Mouse (Mus musculus): ENCODE measurements at regions not wholly inside any gene's neighbourhood (a gene's known extent, or its start where the extent isn't known, plus 50 kb on each side); places are given as distances from the start of the nearest gene placed in this dataset.

GRCm38 (mm10) chr4:137194106-137194505 is 83.2 kb upstream of the Wnt4 start:
- WGBS: 87% methylated on average over 11 of the region's 11 CpGs

GRCm38 (mm10) chr4:137190625-137191024 is 86.7 kb upstream of the Wnt4 start:
- no peak overlapping the region for H3K27ac ChIP-seq (ENCODE audit: low read depth, low read length)
- no peak overlapping the region for H3K9ac ChIP-seq (ENCODE audit: low read depth, low read length)
- no peaks in the 10 kb centered on the region; the same call in 1 of the 2 replicates for H3K27me3 ChIP-seq (replicated peaks; ENCODE audit: control insufficient read depth, insufficient read depth, low read length)
- H3K4me2 ChIP-seq (ENCODE audit: low read length): no peak overlapping the region
- no peak for ATAC-seq
- WGBS: 58% methylated on average over 10 of the region's 10 CpGs
- no peaks in the 10 kb centered on the region for H3K4me1 ChIP-seq (ENCODE audit: control insufficient read depth, insufficient read depth, low read depth, low read length)
- no peaks in the 10 kb centered on the region for H3K36me3 ChIP-seq (ENCODE audit: control insufficient read depth, insufficient read depth, low read length)
- H3K4me3 ChIP-seq (ENCODE audit: low read length): no peak overlapping the region
- H3K9me3 ChIP-seq (ENCODE audit: control insufficient read depth, low read length): no peaks in the 10 kb centered on the region

More at GRCm38 (mm10) chr4:137194106-137194505, 83.2 kb upstream of the Wnt4 start:
- Histone ChIP-seq H3K27ac (ENCODE audit: low read depth, low read length) (no peak overlapping the region), H3K4me3 (ENCODE audit: low read length) (no peak overlapping the region), H3K27me3 (replicated peaks; ENCODE audit: control insufficient read depth, insufficient read depth, low read length) (no peaks in the 10 kb centered on the region), H3K9me3 (ENCODE audit: control insufficient read depth, low read length) (no peaks in the 10 kb centered on the region), H3K36me3 (ENCODE audit: control insufficient read depth, insufficient read depth, low read length) (no peaks in the 10 kb centered on the region), H3K9ac (ENCODE audit: low read depth, low read length) (no peak overlapping the region), H3K4me1 (ENCODE audit: control insufficient read depth, insufficient read depth, low read depth, low read length) (no peaks in the 10 kb centered on the region), H3K4me2 (ENCODE audit: low read length) (no peak overlapping the region)
- no peak for ATAC-seq

GRCm38 (mm10) chr4:137189801-137190200 is 87.5 kb upstream of the Wnt4 start:
- Histone ChIP-seq H3K9ac (ENCODE audit: low read depth, low read length) (no peak overlapping the region), H3K27me3 (replicated peaks; ENCODE audit: control insufficient read depth, insufficient read depth, low read length) (no peaks in the 10 kb centered on the region; the same call in 1 of the 2 replicates), H3K4me2 (ENCODE audit: low read length) (no peak overlapping the region), H3K4me3 (ENCODE audit: low read length) (no peak overlapping the region), H3K36me3 (ENCODE audit: control insufficient read depth, insufficient read depth, low read length) (no peaks in the 10 kb centered on the region), H3K27ac (ENCODE audit: low read depth, low read length) (no peak overlapping the region), H3K4me1 (ENCODE audit: control insufficient read depth, insufficient read depth, low read depth, low read length) (no peaks in the 10 kb centered on the region), H3K9me3 (ENCODE audit: control insufficient read depth, low read length) (no peaks in the 10 kb centered on the region)
- WGBS: 92% methylated on average over 4 of the region's 4 CpGs
- ATAC-seq: no peak

- H3K4me2 ChIP-seq (ENCODE audit: low read length): no peak overlapping the region
- H3K4me1 ChIP-seq (ENCODE audit: control insufficient read depth, insufficient read depth, low read depth, low read length): no peaks in the 10 kb centered on the region
- H3K27me3 ChIP-seq (replicated peaks; ENCODE audit: control insufficient read depth, insufficient read depth, low read length): no peaks in the 10 kb centered on the region; the same call in 1 of the 2 replicates
- H3K27ac ChIP-seq (ENCODE audit: low read depth, low read length): no peak overlapping the region
- 72% methylated on average over 6 of the region's 6 CpGs for WGBS
- no peaks in the 10 kb centered on the region for H3K36me3 ChIP-seq (ENCODE audit: control insufficient read depth, insufficient read depth, low read length)
- no peak overlapping the region for H3K4me3 ChIP-seq (ENCODE audit: low read length)
- H3K9me3 ChIP-seq (ENCODE audit: control insufficient read depth, low read length): no peaks in the 10 kb centered on the region
- no peak for ATAC-seq
- no peak overlapping the region for H3K9ac ChIP-seq (ENCODE audit: low read depth, low read length)
Measured at GRCm38 (mm10) chr4:137189058-137189457, 88.2 kb upstream of the Wnt4 start.

- ATAC-seq: no peak
- Histone ChIP-seq H3K4me2 (ENCODE audit: low read length) (no peak overlapping the region), H3K27ac (ENCODE audit: low read depth, low read length) (no peak overlapping the region), H3K4me1 (ENCODE audit: control insufficient read depth, insufficient read depth, low read depth, low read length) (no peaks in the 10 kb centered on the region), H3K27me3 (replicated peaks; ENCODE audit: control insufficient read depth, insufficient read depth, low read length) (no peaks in the 10 kb centered on the region; the same call in 1 of the 2 replicates), H3K4me3 (ENCODE audit: low read length) (no peak overlapping the region), H3K36me3 (ENCODE audit: control insufficient read depth, insufficient read depth, low read length) (no peaks in the 10 kb centered on the region), H3K9ac (ENCODE audit: low read depth, low read length) (no peak overlapping the region), H3K9me3 (ENCODE audit: control insufficient read depth, low read length) (no peaks in the 10 kb centered on the region)
- 76% methylated on average over 3 of the region's 3 CpGs for WGBS
Measured at GRCm38 (mm10) chr4:137187592-137187991, 89.7 kb upstream of the Wnt4 start.

- 89% methylated on average over 9 of the region's 9 CpGs for WGBS
- H3K36me3 ChIP-seq (ENCODE audit: control insufficient read depth, insufficient read depth, low read length): no peaks in the 10 kb centered on the region
Measured at GRCm38 (mm10) chr4:137187051-137187450, 90.2 kb upstream of the Wnt4 start.

GRCm38 (mm10) chr4:137185001-137185400 is 92.3 kb upstream of the Wnt4 start:
- H3K27me3 ChIP-seq (replicated peaks; ENCODE audit: control insufficient read depth, insufficient read depth, low read length): no peaks in the 10 kb centered on the region; the same call in 1 of the 2 replicates
- no peak overlapping the region for H3K4me2 ChIP-seq (ENCODE audit: low read length)
- no peak overlapping the region for H3K27ac ChIP-seq (ENCODE audit: low read depth, low read length)
- no peaks in the 10 kb centered on the region for H3K36me3 ChIP-seq (ENCODE audit: control insufficient read depth, insufficient read depth, low read length)
- ATAC-seq: no peak
- H3K9me3 ChIP-seq (ENCODE audit: control insufficient read depth, low read length): no peaks in the 10 kb centered on the region
- H3K4me3 ChIP-seq (ENCODE audit: low read length): no peak overlapping the region
- WGBS: 90% methylated on average over 4 of the region's 4 CpGs
- no peaks in the 10 kb centered on the region for H3K4me1 ChIP-seq (ENCODE audit: control insufficient read depth, insufficient read depth, low read depth, low read length)
- no peak overlapping the region for H3K9ac ChIP-seq (ENCODE audit: low read depth, low read length)

More at GRCm38 (mm10) chr4:137187051-137187450, 90.2 kb upstream of the Wnt4 start:
- no peak overlapping the region for H3K4me2 ChIP-seq (ENCODE audit: low read length)
- H3K27ac ChIP-seq (ENCODE audit: low read depth, low read length): no peak overlapping the region
- no peaks in the 10 kb centered on the region; the same call in 1 of the 2 replicates for H3K27me3 ChIP-seq (replicated peaks; ENCODE audit: control insufficient read depth, insufficient read depth, low read length)
- no peaks in the 10 kb centered on the region for H3K4me1 ChIP-seq (ENCODE audit: control insufficient read depth, insufficient read depth, low read depth, low read length)
- no peaks in the 10 kb centered on the region for H3K9me3 ChIP-seq (ENCODE audit: control insufficient read depth, low read length)
- no peak overlapping the region for H3K4me3 ChIP-seq (ENCODE audit: low read length)
- no peak for ATAC-seq
- H3K9ac ChIP-seq (ENCODE audit: low read depth, low read length): no peak overlapping the region

- no peak overlapping the region for H3K27ac ChIP-seq (ENCODE audit: low read depth, low read length)
- H3K9me3 ChIP-seq (ENCODE audit: control insufficient read depth, low read length): no peaks in the 10 kb centered on the region
- 57% methylated on average over 10 of the region's 10 CpGs for WGBS
- H3K4me1 ChIP-seq (ENCODE audit: control insufficient read depth, insufficient read depth, low read depth, low read length): no peaks in the 10 kb centered on the region
- H3K9ac ChIP-seq (ENCODE audit: low read depth, low read length): no peak overlapping the region
- no peak for ATAC-seq
- H3K4me3 ChIP-seq (ENCODE audit: low read length): no peak overlapping the region
- no peaks in the 10 kb centered on the region; the same call in 1 of the 2 replicates for H3K27me3 ChIP-seq (replicated peaks; ENCODE audit: control insufficient read depth, insufficient read depth, low read length)
- H3K36me3 ChIP-seq (ENCODE audit: control insufficient read depth, insufficient read depth, low read length): no peaks in the 10 kb centered on the region
- H3K4me2 ChIP-seq (ENCODE audit: low read length): no peak overlapping the region
Measured at GRCm38 (mm10) chr4:137183181-137183850, 94.0 kb upstream of the Wnt4 start.

GRCm38 (mm10) chr4:137182547-137182946 is 94.7 kb upstream of the Wnt4 start:
- ATAC-seq: no peak
- WGBS: 85% methylated on average over 14 of the region's 14 CpGs
- H3K4me3 ChIP-seq (ENCODE audit: low read length): no peak overlapping the region

More at GRCm38 (mm10) chr4:137182547-137182946, 94.7 kb upstream of the Wnt4 start:
- Histone ChIP-seq H3K9ac (ENCODE audit: low read depth, low read length) (no peak overlapping the region), H3K9me3 (ENCODE audit: control insufficient read depth, low read length) (no peaks in the 10 kb centered on the region), H3K27me3 (replicated peaks; ENCODE audit: control insufficient read depth, insufficient read depth, low read length) (no peaks in the 10 kb centered on the region; the same call in 1 of the 2 replicates), H3K27ac (ENCODE audit: low read depth, low read length) (no peak overlapping the region), H3K36me3 (ENCODE audit: control insufficient read depth, insufficient read depth, low read length) (no peaks in the 10 kb centered on the region), H3K4me2 (ENCODE audit: low read length) (no peak overlapping the region), H3K4me1 (ENCODE audit: control insufficient read depth, insufficient read depth, low read depth, low read length) (no peaks in the 10 kb centered on the region)
